Mouse (Mus musculus): ENCODE data around the gene Fes. TPM values are rescaled to one million over a fixed set of nuclear protein-coding genes. Genes with fewer than 3 reads are reported as not detected.
A peak's percentile ranks its signal among the peaks of the same experiment; 100 is the strongest.

Fes gene
- total and polyA plus RNA-seq, 3 experiments, result 1.5 to 5.4 (median 4.9) TPM

- Histone ChIP-seq H3K27me3 (ENCODE audit: insufficient read depth, low read length) (peaks cover 40% of the 10 kb centered on the region), H3K9me3 (replicated peaks) (no peaks in the 10 kb centered on the region), H3K36me3 (replicated peaks) (peaks cover 35% of the 10 kb centered on the region), H3K4me3 (ENCODE audit: low read depth, low read length) (no peak overlapping the region; the same call in 1 of the 2 replicates), H3K4me1 (ENCODE audit: insufficient read depth, low read depth, low read length) (peaks cover 35% of the 10 kb centered on the region)
- no peak for TF ChIP-seq GATA2 (IDR thresholded peaks at IDR 0.05; ENCODE audit: borderline replicate concordance, low read depth, low read length)
- TF ChIP-seq CTCF (IDR thresholded peaks at IDR 0.05; ENCODE audit: low read depth, low read length), result peak; percentile 71
- DNase-seq (ENCODE audit: low spot score) (peak; percentile 86), ATAC-seq (ENCODE audit: extremely low read depth, insufficient number of reproducible peaks, low FRiP score, poor library complexity, severe bottlenecking) (peak; percentile 4; the same call in 1 of the 2 replicates)
These were observed 1.4 kb downstream of the Fes start for GRCm38 (mm10) chr7:80386235-80386930.

- H3K36me3 ChIP-seq (replicated peaks), result peaks cover 4% of the 10 kb centered on the region
- ATAC-seq (ENCODE audit: extremely low read depth, insufficient number of reproducible peaks, low FRiP score, poor library complexity, severe bottlenecking) (no peak), DNase-seq (ENCODE audit: low spot score) (no peak)
- no peak overlapping the region for H3K4me3 ChIP-seq (ENCODE audit: low read depth, low read length)
- TF ChIP-seq GATA2 (IDR thresholded peaks at IDR 0.05; ENCODE audit: borderline replicate concordance, low read depth, low read length) (no peak), CTCF (IDR thresholded peaks at IDR 0.05; ENCODE audit: low read depth, low read length) (no peak), GATA1 (IDR thresholded peaks at IDR 0.05; ENCODE audit: borderline replicate concordance, low read length) (no peak), TAL1 (conservative IDR thresholded peaks at IDR 0.05; ENCODE audit: low read depth, low read length) (no peak), POLR2AphosphoS5 (IDR thresholded peaks at IDR 0.05; ENCODE audit: insufficient replicate concordance, low read depth, low read length) (no peak)
- peaks cover 37% of the 10 kb centered on the region for H3K4me1 ChIP-seq (ENCODE audit: insufficient read depth, low read depth, low read length)
- peaks cover 53% of the 10 kb centered on the region for H3K27me3 ChIP-seq (ENCODE audit: insufficient read depth, low read length)
- H3K9me3 ChIP-seq (replicated peaks), result no peaks in the 10 kb centered on the region
These were observed 4.8 kb downstream of the Fes start for GRCm38 (mm10) chr7:80382919-80383318.

- peaks cover 54% of the 10 kb centered on the region for H3K4me1 ChIP-seq (ENCODE audit: insufficient read depth, low read depth, low read length)
- DNase-seq (ENCODE audit: low spot score), result no peak
- H3K4me3 ChIP-seq (ENCODE audit: low read depth, low read length), result no peak overlapping the region
- TF ChIP-seq GATA1 (IDR thresholded peaks at IDR 0.05; ENCODE audit: borderline replicate concordance, low read length) (no peak), TAL1 (conservative IDR thresholded peaks at IDR 0.05; ENCODE audit: low read depth, low read length) (no peak), GATA2 (IDR thresholded peaks at IDR 0.05; ENCODE audit: borderline replicate concordance, low read depth, low read length) (no peak), CTCF (IDR thresholded peaks at IDR 0.05; ENCODE audit: low read depth, low read length) (peak; percentile 28; the same call in 1 of the 2 replicates), POLR2AphosphoS5 (IDR thresholded peaks at IDR 0.05; ENCODE audit: insufficient replicate concordance, low read depth, low read length) (no peak)
- no peak for ATAC-seq (ENCODE audit: extremely low read depth, insufficient number of reproducible peaks, low FRiP score, poor library complexity, severe bottlenecking)
- H3K27me3 ChIP-seq (ENCODE audit: insufficient read depth, low read length), result peaks cover 41% of the 10 kb centered on the region
- H3K9me3 ChIP-seq (replicated peaks), result no peaks in the 10 kb centered on the region
- peaks cover 3% of the 10 kb centered on the region for H3K36me3 ChIP-seq (replicated peaks)
These were observed 8.2 kb downstream of the Fes start for GRCm38 (mm10) chr7:80379531-80379930.

GRCm38 (mm10) chr7:80377471-80377870 is 10.3 kb downstream of the Fes start:
- ATAC-seq (ENCODE audit: extremely low read depth, insufficient number of reproducible peaks, low FRiP score, poor library complexity, severe bottlenecking), result no peak
- Histone ChIP-seq H3K9me3 (replicated peaks) (no peaks in the 10 kb centered on the region), H3K36me3 (replicated peaks) (no peaks in the 10 kb centered on the region), H3K4me3 (ENCODE audit: low read depth, low read length) (no peak overlapping the region), H3K27me3 (ENCODE audit: insufficient read depth, low read length) (peaks cover 25% of the 10 kb centered on the region), H3K4me1 (ENCODE audit: insufficient read depth, low read depth, low read length) (peaks cover 63% of the 10 kb centered on the region)
- TF ChIP-seq TAL1 (conservative IDR thresholded peaks at IDR 0.05; ENCODE audit: low read depth, low read length) (no peak), CTCF (IDR thresholded peaks at IDR 0.05; ENCODE audit: low read depth, low read length) (peak; percentile 97)
- no peak for DNase-seq (ENCODE audit: low spot score)

- Histone ChIP-seq H3K9me3 (replicated peaks) (no peaks in the 10 kb centered on the region), H3K36me3 (replicated peaks) (no peaks in the 10 kb centered on the region), H3K4me3 (ENCODE audit: low read depth, low read length) (no peak overlapping the region), H3K27me3 (ENCODE audit: insufficient read depth, low read length) (peaks cover 13% of the 10 kb centered on the region; the same call in 1 of the 2 replicates), H3K4me1 (ENCODE audit: insufficient read depth, low read depth, low read length) (peaks cover 75% of the 10 kb centered on the region)
- TF ChIP-seq GATA1 (IDR thresholded peaks at IDR 0.05; ENCODE audit: borderline replicate concordance, low read length) (no peak), TAL1 (conservative IDR thresholded peaks at IDR 0.05; ENCODE audit: low read depth, low read length) (no peak)
- ATAC-seq (ENCODE audit: extremely low read depth, insufficient number of reproducible peaks, low FRiP score, poor library complexity, severe bottlenecking) (no peak), DNase-seq (ENCODE audit: low spot score) (no peak)
These were observed 11.6 kb downstream of the Fes start for GRCm38 (mm10) chr7:80376192-80376591.

- peak overlapping the region; percentile 28; the same call in 1 of the 2 replicates for H3K4me3 ChIP-seq (ENCODE audit: low read depth, low read length)
- H3K4me1 ChIP-seq (ENCODE audit: insufficient read depth, low read depth, low read length), result peaks cover 80% of the 10 kb centered on the region
- no peaks in the 10 kb centered on the region for H3K9me3 ChIP-seq (replicated peaks)
- peaks cover 6% of the 10 kb centered on the region; the same call in 1 of the 2 replicates for H3K27me3 ChIP-seq (ENCODE audit: insufficient read depth, low read length)
- TF ChIP-seq GATA2 (IDR thresholded peaks at IDR 0.05; ENCODE audit: borderline replicate concordance, low read depth, low read length) (no peak), POLR2AphosphoS5 (IDR thresholded peaks at IDR 0.05; ENCODE audit: insufficient replicate concordance, low read depth, low read length) (no peak), TAL1 (conservative IDR thresholded peaks at IDR 0.05; ENCODE audit: low read depth, low read length) (no peak), CTCF (IDR thresholded peaks at IDR 0.05; ENCODE audit: low read depth, low read length) (no peak)
- DNase-seq (ENCODE audit: low spot score), result peak; percentile 86
- ATAC-seq (ENCODE audit: extremely low read depth, insufficient number of reproducible peaks, low FRiP score, poor library complexity, severe bottlenecking), result peak; percentile 86
- H3K36me3 ChIP-seq (replicated peaks), result no peaks in the 10 kb centered on the region
These were observed 12.2 kb downstream of the Fes start for GRCm38 (mm10) chr7:80375376-80376039.
